Mouse (Mus musculus): ENCODE results near the gene Tubal3. TPM values are rescaled to one million over a fixed set of nuclear protein-coding genes. Genes with fewer than 3 reads are reported as not detected.

The Tubal3 gene
- polyA plus RNA-seq (2012; rRNA removed) (0.03 TPM in 1 of 2 replicates, not detected in the other), polyA plus RNA-seq (2014; fragmentation: Nextera tagmentation; extraction: Ambion mirVana) (not detected in 2 replicates)

DNA sequence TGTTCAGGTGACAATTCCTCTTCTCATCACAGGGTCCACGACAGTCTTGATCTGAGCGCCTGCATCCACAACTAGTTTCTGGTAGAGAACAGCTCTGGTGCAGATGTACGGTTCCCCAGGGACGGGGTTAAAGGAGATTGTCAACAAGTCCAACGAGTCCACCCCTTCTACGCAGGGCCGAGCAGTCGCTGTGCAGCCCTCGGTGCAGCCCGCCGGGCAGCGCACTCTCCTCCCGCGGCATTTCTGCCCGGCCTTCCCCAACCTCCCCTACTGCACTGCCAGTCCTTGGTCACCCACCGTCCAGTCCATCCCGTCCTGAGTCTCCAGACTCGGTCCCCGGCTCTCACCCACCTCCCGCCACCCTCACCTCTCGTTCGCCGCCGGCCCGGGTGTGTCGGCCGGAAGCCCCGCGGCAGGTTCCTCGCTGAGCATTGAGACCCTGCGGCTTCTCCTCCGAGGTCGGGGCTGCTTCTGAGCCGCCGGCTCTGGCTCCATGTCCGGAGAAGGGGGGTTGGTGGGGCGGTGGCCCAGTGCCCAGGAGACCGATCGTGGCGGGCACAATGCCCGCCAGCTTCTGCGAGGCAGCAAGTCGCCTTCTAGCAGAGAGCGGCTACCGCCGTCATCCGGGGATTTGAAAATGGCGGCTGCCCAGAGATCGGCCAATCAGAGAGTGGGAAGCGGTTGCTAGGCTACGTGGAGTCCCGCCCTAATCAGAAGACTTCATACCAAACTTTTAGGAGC lies at the start of gene Tubal3, which contains the start of gene Net1:
Tubal3 (plus strand) TSS at position 704 of the 741 bp plus-strand sequence.
Net1 (minus strand) TSS at position 650 of the 741 bp plus-strand sequence.
- Histone ChIP-seq H3K4me3 (replicated peaks; ENCODE audit: low read length) (peak within 1 kb of the TSS; percentile 91), H3K36me3 (ENCODE audit: control insufficient read depth, insufficient read depth, low read length) (peaks cover 8% of the 10 kb centered on the region; the same call in 1 of the 2 replicates), H3K4me1 (ENCODE audit: control insufficient read depth, insufficient read depth, low read length) (0 out of 2 replicates have a peak, but pooled peaks cover 6% of the 10 kb centered on the region), H3K9ac (ENCODE audit: low read depth, low read length, severe bottlenecking) (peak within 1 kb of the TSS; percentile 86), H3K27me3 (ENCODE audit: control insufficient read depth, insufficient read depth, low read length) (no peaks in the 10 kb centered on the region), H3K9me3 (ENCODE audit: control insufficient read depth, low read length) (no peaks in the 10 kb centered on the region), H3K4me2 (replicated peaks; ENCODE audit: low read depth, low read length, severe bottlenecking) (peak within 1 kb of the TSS; percentile 77), H3K27ac (replicated peaks; ENCODE audit: low read depth, low read length) (no peak within 1 kb of the TSS)
- peak; percentile 96 for DNase-seq (ENCODE audit: low spot score)
- ATAC-seq (ENCODE audit: low FRiP score, low read depth), result peak; percentile 98
- TF ChIP-seq POLR2A (IDR thresholded peaks at IDR 0.05; ENCODE audit: borderline replicate concordance, extremely low read depth, insufficient read depth, insufficient read length), result peak; percentile 66; the same call in 1 of the 2 replicates
- under 1% methylated on average over 49 of the region's 52 CpGs for WGBS

DNA sequence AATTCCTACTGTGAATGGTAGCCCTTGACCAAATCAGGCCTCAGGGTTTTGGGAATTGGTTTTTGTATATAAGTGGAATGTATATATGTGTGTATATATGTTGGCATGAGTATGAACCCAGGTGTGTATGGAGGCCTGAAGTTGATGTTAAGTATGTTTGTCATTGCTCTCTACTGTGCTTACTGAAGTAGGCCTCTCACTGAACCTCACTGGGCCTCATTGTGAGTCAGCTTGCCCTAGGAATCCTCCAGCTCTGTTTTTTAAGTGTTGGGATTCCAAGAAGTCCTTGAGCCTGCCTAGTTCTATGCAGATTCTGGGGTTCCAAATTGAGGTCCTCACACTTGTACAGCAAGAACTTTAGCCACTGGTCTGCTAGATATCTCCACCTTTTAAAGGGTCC lies 48.2 kb upstream of the Tubal3 start:
- ATAC-seq (ENCODE audit: low FRiP score, low read depth), result no peak
- H3K4me1 ChIP-seq (ENCODE audit: control insufficient read depth, insufficient read depth, low read length), result no peaks in the 10 kb centered on the region

DNA sequence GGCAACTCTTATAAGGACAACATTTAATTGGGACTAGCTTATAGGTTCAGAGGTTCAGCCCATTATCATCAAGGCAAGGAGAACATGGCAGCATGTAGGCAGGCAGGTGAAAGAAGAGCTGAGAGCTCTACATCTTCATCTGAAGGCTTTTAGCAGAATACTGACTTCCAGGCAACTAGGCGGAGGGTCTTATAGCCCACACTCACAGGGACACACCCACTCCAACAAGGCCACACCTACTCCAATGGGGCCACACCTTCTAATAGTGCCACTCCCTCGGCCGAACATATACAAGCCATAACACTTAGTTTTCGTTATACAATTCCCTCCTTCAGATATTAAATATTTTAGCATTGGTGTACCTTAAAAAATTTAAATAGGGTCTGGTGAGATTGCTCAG lies 45.2 kb upstream of the Tubal3 start:
- Histone ChIP-seq H3K9ac (ENCODE audit: low read depth, low read length, severe bottlenecking) (no peak overlapping the region), H3K27ac (replicated peaks; ENCODE audit: low read depth, low read length) (no peak overlapping the region), H3K4me2 (replicated peaks; ENCODE audit: low read depth, low read length, severe bottlenecking) (no peak overlapping the region), H3K4me1 (ENCODE audit: control insufficient read depth, insufficient read depth, low read length) (no peaks in the 10 kb centered on the region), H3K36me3 (ENCODE audit: control insufficient read depth, insufficient read depth, low read length) (no peaks in the 10 kb centered on the region), H3K27me3 (ENCODE audit: control insufficient read depth, insufficient read depth, low read length) (no peaks in the 10 kb centered on the region), H3K9me3 (ENCODE audit: control insufficient read depth, low read length) (no peaks in the 10 kb centered on the region), H3K4me3 (replicated peaks; ENCODE audit: low read length) (no peak overlapping the region)
- DNase-seq (ENCODE audit: low spot score) (no peak), ATAC-seq (ENCODE audit: low FRiP score, low read depth) (no peak)
- 95% methylated on average over 4 of the region's 4 CpGs for WGBS
- no peak for TF ChIP-seq POLR2A (IDR thresholded peaks at IDR 0.05; ENCODE audit: borderline replicate concordance, extremely low read depth, insufficient read depth, insufficient read length)

More for the DNA sequence above, 48.2 kb upstream of the Tubal3 start:
- no peak for DNase-seq (ENCODE audit: low spot score)
- no peaks in the 10 kb centered on the region for H3K9me3 ChIP-seq (ENCODE audit: control insufficient read depth, low read length)
- no peak for TF ChIP-seq POLR2A (IDR thresholded peaks at IDR 0.05; ENCODE audit: borderline replicate concordance, extremely low read depth, insufficient read depth, insufficient read length)
- H3K4me2 ChIP-seq (replicated peaks; ENCODE audit: low read depth, low read length, severe bottlenecking), result no peak overlapping the region
- H3K9ac ChIP-seq (ENCODE audit: low read depth, low read length, severe bottlenecking), result no peak overlapping the region
- no peaks in the 10 kb centered on the region for H3K36me3 ChIP-seq (ENCODE audit: control insufficient read depth, insufficient read depth, low read length)
- no peaks in the 10 kb centered on the region for H3K27me3 ChIP-seq (ENCODE audit: control insufficient read depth, insufficient read depth, low read length)
- no peak overlapping the region for H3K27ac ChIP-seq (replicated peaks; ENCODE audit: low read depth, low read length)
- H3K4me3 ChIP-seq (replicated peaks; ENCODE audit: low read length), result no peak overlapping the region

DNA sequence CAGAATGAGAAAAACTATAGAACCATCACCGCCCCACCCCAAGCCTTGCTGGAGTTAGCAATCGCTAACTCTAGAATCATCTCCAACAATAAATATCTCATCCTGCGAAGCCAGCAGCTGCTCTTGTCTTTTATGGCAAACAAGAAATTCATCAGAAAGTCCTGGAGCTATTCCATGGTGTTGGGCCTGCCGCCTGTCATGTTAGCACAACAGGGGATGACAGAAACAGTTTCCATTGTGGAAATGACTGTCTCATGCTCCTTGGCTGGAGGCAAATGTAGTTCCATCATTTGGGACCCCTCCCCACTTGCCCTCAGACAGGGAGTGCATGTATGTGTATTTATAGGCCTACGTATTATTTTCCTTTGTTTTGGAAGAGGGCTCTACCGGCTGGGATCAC lies 41.6 kb upstream of the Tubal3 start:
- H3K4me2 ChIP-seq (replicated peaks; ENCODE audit: low read depth, low read length, severe bottlenecking), result no peak overlapping the region
- H3K36me3 ChIP-seq (ENCODE audit: control insufficient read depth, insufficient read depth, low read length), result peaks cover 4% of the 10 kb centered on the region
- H3K4me1 ChIP-seq (ENCODE audit: control insufficient read depth, insufficient read depth, low read length), result peaks cover 2% of the 10 kb centered on the region; the same call in 1 of the 2 replicates
- no peak for TF ChIP-seq POLR2A (IDR thresholded peaks at IDR 0.05; ENCODE audit: borderline replicate concordance, extremely low read depth, insufficient read depth, insufficient read length)
- ATAC-seq (ENCODE audit: low FRiP score, low read depth) (peak; percentile 45), DNase-seq (ENCODE audit: low spot score) (no peak)
- no peaks in the 10 kb centered on the region for H3K27me3 ChIP-seq (ENCODE audit: control insufficient read depth, insufficient read depth, low read length)
- WGBS, result 63% methylated on average over 6 of the region's 6 CpGs
- H3K27ac ChIP-seq (replicated peaks; ENCODE audit: low read depth, low read length), result peak overlapping the region; percentile 58; the same call in 1 of the 2 replicates
- no peaks in the 10 kb centered on the region for H3K9me3 ChIP-seq (ENCODE audit: control insufficient read depth, low read length)
- no peak overlapping the region for H3K9ac ChIP-seq (ENCODE audit: low read depth, low read length, severe bottlenecking)
- H3K4me3 ChIP-seq (replicated peaks; ENCODE audit: low read length), result no peak overlapping the region

DNA sequence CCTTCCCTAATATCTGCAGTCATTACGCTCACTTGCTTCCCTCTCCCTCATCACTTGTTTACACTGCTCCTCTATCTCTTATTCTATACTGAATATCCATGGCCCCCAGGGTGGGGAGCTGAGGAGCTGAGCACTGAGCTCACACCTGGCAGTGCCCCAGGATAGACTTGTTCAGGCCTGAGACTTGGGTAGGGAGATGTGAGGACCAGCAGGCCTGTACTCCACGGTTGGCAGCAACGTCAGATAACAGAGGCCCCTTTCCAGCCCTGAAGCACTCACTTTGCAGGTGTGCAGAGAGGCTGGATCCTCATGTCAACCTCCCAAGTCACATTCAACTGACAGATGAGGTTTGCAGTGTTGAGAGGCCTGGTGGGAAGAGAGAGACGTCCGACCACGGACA lies 40.9 kb upstream of the Tubal3 start:
- Histone ChIP-seq H3K27me3 (ENCODE audit: control insufficient read depth, insufficient read depth, low read length) (no peaks in the 10 kb centered on the region), H3K4me2 (replicated peaks; ENCODE audit: low read depth, low read length, severe bottlenecking) (no peak overlapping the region), H3K27ac (replicated peaks; ENCODE audit: low read depth, low read length) (0 out of 2 replicates have a peak overlapping the region, but pooled peaks have one; percentile 15), H3K4me1 (ENCODE audit: control insufficient read depth, insufficient read depth, low read length) (peaks cover 2% of the 10 kb centered on the region; the same call in 1 of the 2 replicates), H3K9ac (ENCODE audit: low read depth, low read length, severe bottlenecking) (no peak overlapping the region), H3K36me3 (ENCODE audit: control insufficient read depth, insufficient read depth, low read length) (peaks cover 11% of the 10 kb centered on the region), H3K4me3 (replicated peaks; ENCODE audit: low read length) (no peak overlapping the region), H3K9me3 (ENCODE audit: control insufficient read depth, low read length) (no peaks in the 10 kb centered on the region)
- ATAC-seq (ENCODE audit: low FRiP score, low read depth) (no peak; the same call in 1 of the 2 replicates), DNase-seq (ENCODE audit: low spot score) (no peak)
- WGBS, result 75% methylated on average over 6 of the region's 6 CpGs
- no peak for TF ChIP-seq POLR2A (IDR thresholded peaks at IDR 0.05; ENCODE audit: borderline replicate concordance, extremely low read depth, insufficient read depth, insufficient read length)

All from limb, embryonic 14.5 days (tissue).